Mouse (Mus musculus) midbrain, embryonic 14.5 days (tissue): ENCODE data around the gene Tmem59l. TPM values are rescaled to one million over a fixed set of nuclear protein-coding genes. Genes with fewer than 3 reads are reported as not detected.

Source experiments
- ATAC-seq: fragments of 200-750 bp; cut with Nextera tagmentation; 2 replicates; pipeline ENCODE4 v1.8.0; 2017; ENCODE audit warnings: moderate number of reproducible peaks, moderate library complexity; ENCODE audit not compliant: low FRiP score, low TSS enrichment
- DNase-seq: peaks from one replicate; pipeline ENCODE4 v3.0.0-alpha.2; 2015
- H3K27ac ChIP-seq: fragments of 300-500 bp; sonication (generic); replicated peaks from 2 replicates; pipeline ENCODE4 v1.5.1; 2014; ENCODE audit warnings: mild to moderate bottlenecking, low read depth, low read length, moderate library complexity
- H3K27me3 ChIP-seq: fragments of 300-500 bp; sonication (generic); 2 replicates; pipeline ENCODE4 v1.6.1; 2014; ENCODE audit warnings: low read length, control low read depth, mixed read lengths; ENCODE audit not compliant: control insufficient read depth, insufficient read depth
- H3K36me3 ChIP-seq: fragments of 300-500 bp; sonication (generic); 2 replicates; pipeline ENCODE4 v1.6.1; 2014; ENCODE audit warnings: low read length, control low read depth; ENCODE audit not compliant: control insufficient read depth, insufficient read depth
- H3K4me1 ChIP-seq: fragments of 300-500 bp; sonication (generic); 2 replicates; pipeline ENCODE4 v1.6.1; 2014; ENCODE audit warnings: mild to moderate bottlenecking, antibody characterized with exemption, low read length, control low read depth; ENCODE audit not compliant: control insufficient read depth, insufficient read depth
- H3K4me2 ChIP-seq: fragments of 300-500 bp; sonication (generic); 2 replicates; pipeline ENCODE4 v1.6.1; 2014; ENCODE audit warnings: mild to moderate bottlenecking, low read length, moderate library complexity
- H3K4me3 ChIP-seq: fragments of 300-500 bp; sonication (generic); replicated peaks from 2 replicates; pipeline ENCODE4 v1.5.1; 2014; ENCODE audit warnings: low read depth, low read length
- H3K9ac ChIP-seq: fragments of 300-500 bp; sonication (generic); replicated peaks from 2 replicates; pipeline ENCODE4 v1.6.1; 2014; ENCODE audit warnings: mild to moderate bottlenecking, low read length, moderate library complexity
- H3K9me3 ChIP-seq: fragments of 300-500 bp; sonication (generic); 2 replicates; pipeline ENCODE4 v1.6.1; 2016; ENCODE audit warnings: low read length, control low read depth, mixed read lengths; ENCODE audit not compliant: control insufficient read depth
- WGBS: fragments of 180-500 bp; shearing (Covaris S2); extraction: QIAGEN DNeasy Blood & Tissue Kit; methylation state at CpG from one replicate; pipeline ENCODE4 v1.1.7; 2014; 5-methylcytosine and 5-hydroxymethylcytosine counted together
- polyA plus RNA-seq: library from polyadenylated mRNA; unstranded; fragments of >200 nt; fragmentation: Nextera tagmentation; extraction: Ambion mirVana; gene quantifications from 2 replicates; pipeline ENCODE4 v1.2.1, GENCODE M21; 2014

The Tmem59l gene
- polyA plus RNA-seq, 1 experiment from 2014 or later: 104 TPM

DNA sequence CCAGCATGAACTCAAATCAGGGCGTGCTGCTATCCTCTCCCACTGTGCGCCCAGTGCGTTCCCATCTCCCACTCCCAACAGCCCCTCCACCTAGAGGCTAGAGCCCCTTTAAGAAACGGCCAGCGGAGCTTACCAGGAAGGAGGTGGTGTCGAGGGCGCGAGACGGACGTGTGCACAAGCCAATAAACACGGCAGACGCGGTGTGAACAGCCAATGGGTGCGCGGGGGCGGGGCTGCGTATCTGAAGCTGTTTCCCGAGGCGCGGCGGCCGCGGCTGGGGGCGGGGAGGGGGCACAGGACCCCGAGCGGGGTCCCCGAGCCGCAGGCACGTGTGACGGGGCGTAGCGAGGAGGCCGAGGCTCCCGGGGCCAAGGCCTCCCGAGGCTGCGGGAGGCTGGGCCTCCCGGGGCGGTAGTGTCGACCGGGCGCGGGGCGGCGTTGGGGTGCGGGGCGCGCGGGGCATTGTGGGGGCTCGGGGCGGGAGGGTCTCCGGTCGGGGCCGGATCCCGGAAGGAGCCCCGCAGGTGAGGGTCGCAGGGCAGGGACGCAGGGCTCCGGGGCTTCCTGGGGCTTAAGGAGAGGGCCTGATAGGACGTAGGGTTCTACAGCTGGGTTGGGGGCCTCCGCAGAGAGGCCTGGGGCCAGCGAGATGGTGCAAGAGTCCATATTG, 40.5 kb upstream of the Tmem59l start, which contains the start of the genes Fkbp8 and Kxd1:
Gene Fkbp8, plus strand, starts transcription at position 213 of the 670 bp plus-strand sequence.
Gene Kxd1, minus strand, starts transcription at position 445 of the 670 bp plus-strand sequence.
- H3K27me3 ChIP-seq: no peaks in the 10 kb centered on the region
- H3K36me3 ChIP-seq: peaks cover 27% of the 10 kb centered on the region
- WGBS: under 1% methylated on average over 61 of the region's 61 CpGs
- peaks cover 21% of the 10 kb centered on the region for H3K4me1 ChIP-seq
- ATAC-seq (peak; percentile 94), DNase-seq (peak; percentile 98)
- H3K4me2 ChIP-seq: peak within 1 kb of the TSS; percentile 84
- peak within 1 kb of the TSS; percentile 92 for H3K27ac ChIP-seq
- H3K4me3 ChIP-seq: peak within 1 kb of the TSS; percentile 85
- H3K9ac ChIP-seq: peak within 1 kb of the TSS; percentile 92
- no peaks in the 10 kb centered on the region for H3K9me3 ChIP-seq

DNA sequence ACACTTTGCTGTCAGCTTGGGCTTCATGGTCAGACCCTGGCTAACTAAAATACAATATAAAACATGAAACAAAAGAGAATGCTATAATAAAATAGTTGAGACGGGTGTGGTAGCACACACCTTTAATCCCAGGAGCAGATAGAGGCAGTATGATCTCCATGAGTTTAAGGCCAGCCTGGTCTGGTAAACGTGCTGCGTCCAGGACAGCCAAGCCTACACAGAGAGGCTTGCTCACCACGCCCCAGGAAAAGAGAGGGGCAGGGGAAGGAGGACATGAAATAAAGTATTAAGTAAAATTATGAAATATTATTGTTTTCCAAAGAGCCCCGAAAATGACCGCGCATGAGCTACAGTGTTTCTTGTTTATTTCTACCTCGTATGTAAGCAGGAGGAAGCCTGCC, 40.0 kb upstream of the Tmem59l start:
- Histone ChIP-seq H3K9me3 (no peaks in the 10 kb centered on the region), H3K4me1 (peaks cover 25% of the 10 kb centered on the region), H3K36me3 (peaks cover 22% of the 10 kb centered on the region), H3K27me3 (no peaks in the 10 kb centered on the region), H3K4me2 (peak overlapping the region; percentile 84), H3K4me3 (peak overlapping the region; percentile 85), H3K9ac (peak overlapping the region; percentile 92), H3K27ac (peak overlapping the region; percentile 92; the same call in 1 of the 2 replicates)
- DNase-seq (no peak), ATAC-seq (no peak)
- 5% methylated on average over 8 of the region's 8 CpGs for WGBS

GRCm38 (mm10) chr8:70522592-70523403, 35.6 kb upstream of the Tmem59l start:
- peaks cover 17% of the 10 kb centered on the region for H3K4me1 ChIP-seq
- peak overlapping the region; percentile 87 for H3K27ac ChIP-seq
- no peaks in the 10 kb centered on the region for H3K27me3 ChIP-seq
- H3K9ac ChIP-seq: peak overlapping the region; percentile 53
- peaks cover 11% of the 10 kb centered on the region for H3K36me3 ChIP-seq
- peak overlapping the region; percentile 67 for H3K4me2 ChIP-seq
- H3K4me3 ChIP-seq: peak overlapping the region; percentile 55
- H3K9me3 ChIP-seq: no peaks in the 10 kb centered on the region
- ATAC-seq: peak; percentile 87
- WGBS: under 1% methylated on average over 51 of the region's 51 CpGs
- peak; percentile 99 for DNase-seq

DNA sequence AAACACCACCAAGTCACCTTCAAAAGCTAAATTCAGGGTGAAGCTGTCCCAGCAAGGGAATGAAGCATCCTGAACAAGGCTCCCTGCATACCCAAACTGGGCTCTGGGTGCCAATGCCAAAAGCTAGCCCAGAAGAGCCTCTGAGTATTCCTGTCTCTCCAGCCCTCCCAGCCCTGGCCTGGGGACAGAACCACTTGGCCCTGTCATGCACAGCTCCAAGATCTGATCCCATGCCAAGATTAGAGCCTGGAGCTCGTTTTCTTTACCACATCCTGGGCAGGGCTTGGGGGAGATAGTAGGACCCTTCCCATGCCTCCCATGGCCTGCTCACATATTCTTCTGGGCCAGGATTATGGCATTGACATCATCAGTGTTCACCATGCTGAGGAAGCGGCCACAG, 32.4 kb upstream of the Tmem59l start:
- ATAC-seq: no peak
- WGBS: 75% methylated on average over 2 of the region's 2 CpGs
- no peak overlapping the region for H3K4me2 ChIP-seq

GRCm38 (mm10) chr8:70519043-70519442, 31.9 kb upstream of the Tmem59l start:
- no peak overlapping the region for H3K4me3 ChIP-seq
- H3K4me1 ChIP-seq: peaks cover 11% of the 10 kb centered on the region
- H3K4me2 ChIP-seq: no peak overlapping the region
- no peak overlapping the region for H3K27ac ChIP-seq
- WGBS: 91% methylated on average over 6 of the region's 6 CpGs
- H3K9ac ChIP-seq: no peak overlapping the region
- DNase-seq: no peak
- ATAC-seq: no peak
- no peaks in the 10 kb centered on the region for H3K27me3 ChIP-seq
- H3K9me3 ChIP-seq: no peaks in the 10 kb centered on the region
- H3K36me3 ChIP-seq: peaks cover 34% of the 10 kb centered on the region

More for the DNA sequence above, 32.4 kb upstream of the Tmem59l start:
- Histone ChIP-seq H3K9ac (no peak overlapping the region), H3K4me3 (no peak overlapping the region), H3K9me3 (no peaks in the 10 kb centered on the region), H3K27me3 (no peaks in the 10 kb centered on the region), H3K27ac (no peak overlapping the region), H3K36me3 (peaks cover 28% of the 10 kb centered on the region), H3K4me1 (peaks cover 11% of the 10 kb centered on the region)
- DNase-seq: no peak

GRCm38 (mm10) chr8:70517940-70518643, 30.9 kb upstream of the Tmem59l start:
- ATAC-seq (no peak), DNase-seq (no peak)
- WGBS: 73% methylated on average over 10 of the region's 10 CpGs
- Histone ChIP-seq H3K4me1 (peaks cover 8% of the 10 kb centered on the region; the same call in 1 of the 2 replicates), H3K27me3 (no peaks in the 10 kb centered on the region), H3K27ac (no peak overlapping the region), H3K9me3 (no peaks in the 10 kb centered on the region), H3K9ac (no peak overlapping the region), H3K4me2 (no peak overlapping the region), H3K4me3 (no peak overlapping the region), H3K36me3 (peaks cover 43% of the 10 kb centered on the region)

GRCm38 (mm10) chr8:70513441-70513840, 26.3 kb upstream of the Tmem59l start:
- ATAC-seq (no peak), DNase-seq (no peak)
- WGBS: 92% methylated on average over 2 of the region's 2 CpGs
- Histone ChIP-seq H3K4me3 (no peak overlapping the region), H3K4me2 (no peak overlapping the region), H3K4me1 (peaks cover 15% of the 10 kb centered on the region), H3K9ac (no peak overlapping the region), H3K27me3 (no peaks in the 10 kb centered on the region), H3K27ac (no peak overlapping the region), H3K36me3 (peaks cover 46% of the 10 kb centered on the region), H3K9me3 (no peaks in the 10 kb centered on the region)

DNA sequence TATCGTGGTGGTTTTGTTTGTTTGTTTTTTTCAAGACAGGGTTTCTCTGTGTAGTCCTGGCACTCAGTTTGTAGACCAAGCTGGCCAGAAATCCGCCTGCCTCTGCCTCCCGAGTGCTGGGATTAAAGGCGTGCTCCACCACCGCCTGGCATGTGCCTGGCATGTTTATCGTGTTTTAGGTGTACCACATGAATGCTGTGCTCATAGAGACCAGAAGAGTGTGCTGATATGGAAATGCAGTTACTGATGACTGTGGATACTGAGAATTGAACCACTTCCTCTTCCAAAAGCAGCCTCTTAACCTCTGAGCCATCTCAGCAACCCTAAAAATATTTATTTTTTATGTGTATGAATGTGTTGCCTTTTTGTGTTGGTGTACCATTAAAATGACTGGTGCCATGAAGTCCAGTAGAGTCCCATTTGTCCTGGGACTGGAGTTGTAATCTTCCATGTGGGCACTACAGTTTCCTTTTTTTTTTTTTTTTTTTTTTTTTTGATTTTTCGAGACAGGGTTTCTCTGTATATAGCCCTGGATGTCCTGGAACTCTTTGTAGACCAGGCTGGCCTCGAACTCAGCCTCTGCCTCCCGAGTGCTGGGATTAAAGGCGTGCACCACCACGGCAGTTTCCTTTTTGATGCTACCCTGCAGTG, 25.2 kb upstream of the Tmem59l start:
- Histone ChIP-seq H3K36me3 (peaks cover 47% of the 10 kb centered on the region), H3K27ac (no peak overlapping the region), H3K27me3 (no peaks in the 10 kb centered on the region), H3K9me3 (no peaks in the 10 kb centered on the region), H3K4me1 (peaks cover 15% of the 10 kb centered on the region), H3K4me2 (no peak overlapping the region), H3K4me3 (no peak overlapping the region), H3K9ac (no peak overlapping the region)
- 92% methylated on average over 11 of the region's 11 CpGs for WGBS
- DNase-seq: no peak
- ATAC-seq: no peak
